Mouse (Mus musculus): Measurements from ENCODE around the gene Gabarap.
"Not testable (repeated sequence)": the region's sequence is repeated elsewhere in the genome, so short reads cannot be mapped to it uniquely, and the experiment has no call there.

Gabarap gene

GRCm38 (mm10) chr11:69990850-69991691 is at the start of gene Gabarap:
Gene Gabarap (plus strand): TSS chr11:69991143.
- peak; percentile 96 to 97 for DNase-seq (ENCODE audit: low spot score in 2 of 2)

DNA sequence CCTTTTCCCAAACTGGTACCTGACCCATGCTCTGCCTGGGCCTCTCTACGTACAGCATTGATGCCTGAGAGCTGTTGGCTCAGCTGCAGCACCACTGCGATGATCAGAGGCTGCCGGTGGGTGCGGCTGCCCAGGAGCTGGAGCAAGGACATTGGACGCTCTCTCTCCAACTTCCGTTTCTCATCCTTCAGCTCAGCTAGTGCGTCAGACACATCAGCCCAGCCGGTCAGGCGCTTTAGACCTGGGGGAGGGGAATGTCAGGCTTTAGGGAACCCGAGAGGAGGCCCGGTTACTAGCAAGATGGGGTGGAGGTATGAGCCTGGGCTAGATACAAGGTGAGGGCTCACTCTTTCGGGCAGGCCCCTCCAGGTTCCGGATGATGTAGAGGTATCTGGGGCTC is 45.7 kb upstream of the Gabarap start:
- DNase-seq (ENCODE audit: low spot score in 2 of 2): no peak

- no peak for DNase-seq (ENCODE audit: low spot score in 2 of 2)
Observed at GRCm38 (mm10) chr11:69945997-69946891, 44.7 kb upstream of the Gabarap start.

DNA sequence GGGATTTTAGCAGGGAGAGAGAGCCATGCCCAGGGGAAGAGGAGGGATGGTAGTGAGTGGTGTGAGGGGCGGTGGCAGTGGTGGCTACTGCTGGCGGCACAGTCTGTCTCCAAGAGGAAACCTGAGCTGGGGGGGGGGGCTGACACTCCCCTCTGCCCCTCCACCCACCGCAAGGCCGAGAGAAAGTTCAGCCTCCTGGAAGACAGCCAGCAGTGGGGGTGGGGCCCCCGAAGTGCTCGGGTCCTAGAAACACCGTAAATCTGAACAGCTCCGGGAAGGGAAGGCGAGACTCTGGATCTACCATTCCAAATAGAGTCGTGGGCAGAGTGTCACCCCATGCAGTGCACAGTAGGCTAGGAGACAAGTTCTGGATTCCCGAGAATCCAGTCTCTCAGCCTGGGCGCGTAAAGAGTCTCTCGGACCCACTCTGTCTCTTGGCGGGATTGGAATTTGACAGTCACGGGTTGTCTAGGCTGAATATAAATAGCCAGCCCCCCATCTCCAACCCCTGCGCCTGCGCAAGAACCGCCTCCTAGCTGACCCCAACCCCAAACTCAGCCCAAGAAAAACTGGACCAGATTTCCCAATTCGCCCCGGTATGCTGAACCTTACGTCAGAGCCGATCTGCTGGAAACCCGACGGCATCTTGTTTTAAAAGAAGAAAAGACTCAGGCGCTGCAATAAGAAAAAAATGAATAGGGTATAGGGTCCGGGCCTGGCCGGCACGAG is 43.4 kb upstream of the Gabarap start:
- DNase-seq (ENCODE audit: low spot score in 2 of 2): no peak

DNA sequence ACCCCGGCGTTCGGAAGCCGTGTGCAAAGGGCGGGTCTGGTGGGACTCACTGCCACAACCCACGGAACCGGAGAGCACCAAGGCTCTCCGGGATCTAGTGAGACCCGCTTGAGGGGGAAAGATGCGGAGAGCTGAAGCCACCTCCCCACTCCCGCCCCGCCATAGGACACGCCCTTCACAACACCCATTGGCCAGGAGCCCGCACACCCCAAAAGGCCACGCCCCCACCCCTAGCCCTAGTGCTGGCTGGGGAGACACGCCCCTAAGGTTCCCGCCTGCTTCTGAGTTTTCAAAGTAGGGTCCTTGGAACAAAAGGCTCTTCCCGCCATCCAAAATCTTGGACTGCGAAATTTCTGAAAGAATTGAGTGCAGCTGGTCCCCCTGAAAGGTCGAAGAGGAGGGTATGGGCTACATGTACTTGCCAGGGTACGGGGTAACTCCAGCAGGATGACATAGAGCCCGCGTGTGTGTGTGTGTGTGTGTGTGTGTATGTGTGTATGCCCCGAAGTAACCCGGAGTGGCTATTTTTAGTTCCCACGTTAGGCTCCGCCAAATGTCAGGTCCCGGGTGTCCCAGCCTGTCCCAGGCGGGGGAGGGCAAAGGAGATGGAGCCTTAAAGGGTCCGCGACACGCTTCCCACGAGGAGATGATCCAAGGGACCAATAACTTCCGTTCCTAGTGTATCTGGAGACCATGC is 42.7 kb upstream of the Gabarap start, which contains the start of gene Slc2a4:
TSS of gene Slc2a4 (minus strand) at position 123 of the 697 bp plus-strand sequence.
- peak; percentile 76 to 84 for DNase-seq (ENCODE audit: low spot score in 2 of 2)

GRCm38 (mm10) chr11:69948763-69949150 is 42.2 kb upstream of the Gabarap start:
- peak; percentile 81 to 87 for DNase-seq (ENCODE audit: low spot score in 2 of 2)

GRCm38 (mm10) chr11:69950807-69951459 is 40.0 kb upstream of the Gabarap start:
- no peak for DNase-seq (ENCODE audit: low spot score in 2 of 2)

DNA sequence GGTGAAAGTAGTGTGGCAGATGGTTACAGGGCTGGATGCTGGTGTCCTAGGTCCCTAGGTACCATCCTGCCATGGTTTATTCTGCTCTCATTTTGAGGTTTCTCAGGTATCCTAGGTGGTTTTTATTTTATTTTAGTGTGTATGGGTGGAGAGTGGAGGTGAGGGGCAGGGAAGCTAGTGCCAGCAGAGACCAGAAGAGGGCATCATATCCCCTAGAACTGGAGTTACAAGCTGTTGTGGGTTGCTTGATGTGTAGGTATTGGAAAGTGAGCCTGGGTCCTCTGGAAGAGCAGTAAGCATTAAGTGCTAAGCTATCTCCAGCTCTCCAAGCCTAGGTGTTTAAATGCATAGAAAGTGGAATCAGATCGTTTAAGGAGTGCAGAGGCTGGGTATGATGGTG is 38.7 kb upstream of the Gabarap start:
- no peak for DNase-seq (ENCODE audit: low spot score in 2 of 2)

DNA sequence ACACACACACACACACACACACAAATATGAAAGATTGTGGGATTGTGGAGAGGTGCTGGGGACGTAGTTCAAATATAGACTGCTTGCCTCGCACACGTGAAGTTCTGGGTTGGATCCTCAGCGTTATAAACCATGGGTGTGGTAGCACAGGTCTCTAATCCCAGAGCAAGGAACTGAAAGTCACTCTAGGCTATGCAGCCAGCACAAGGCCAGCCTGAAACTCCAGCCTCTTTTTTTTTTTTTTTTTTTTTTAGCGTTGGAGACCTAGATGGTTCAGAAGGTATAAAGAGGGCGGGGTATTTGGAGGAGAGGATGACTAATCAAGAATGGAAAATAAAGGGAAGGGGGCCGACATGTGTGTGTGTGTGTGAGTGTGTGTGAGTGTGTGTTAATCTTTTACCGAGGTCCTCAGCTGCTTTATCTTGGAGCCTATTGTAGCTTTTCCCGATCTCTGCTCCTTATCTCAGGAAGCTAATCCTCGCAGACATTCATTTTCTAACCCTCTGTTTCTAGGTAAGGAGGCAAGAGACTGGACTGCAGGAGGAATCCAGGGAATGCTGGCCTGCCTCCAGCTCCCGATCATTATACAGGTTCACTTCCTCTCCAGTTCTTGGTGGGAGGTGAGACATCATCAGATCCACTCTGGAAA is 37.6 kb upstream of the Gabarap start:
- DNase-seq (ENCODE audit: low spot score in 2 of 2): no peak

DNA sequence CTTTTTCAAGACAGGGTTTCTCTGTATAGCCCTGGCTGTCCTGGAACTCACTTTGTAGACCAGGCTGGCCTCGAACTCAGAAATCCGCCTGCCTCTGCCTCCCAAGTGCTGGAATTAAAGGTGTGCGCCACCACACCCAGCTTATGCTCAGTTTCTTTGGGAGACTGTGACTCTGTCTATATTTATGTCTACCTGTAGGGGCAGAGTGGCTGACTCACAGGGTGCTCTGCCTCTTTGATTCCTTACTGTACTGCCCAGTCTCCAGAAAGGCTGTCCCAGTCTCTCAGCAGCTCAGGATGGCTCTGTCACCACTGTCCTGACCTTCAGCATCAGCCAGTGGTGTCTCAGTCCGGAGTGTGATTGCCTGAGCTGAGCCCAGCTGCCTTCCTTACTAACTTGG is 35.3 kb upstream of the Gabarap start:
- not testable (repeated sequence) for DNase-seq (ENCODE audit: low spot score in 2 of 2)

- no peak for DNase-seq (ENCODE audit: low spot score in 2 of 2)
Observed at GRCm38 (mm10) chr11:69956218-69956617, 34.7 kb upstream of the Gabarap start.

GRCm38 (mm10) chr11:69960616-69961015 is 30.3 kb upstream of the Gabarap start:
- DNase-seq (ENCODE audit: low spot score in 2 of 2): no peak

GRCm38 (mm10) chr11:69961841-69962240 is 29.1 kb upstream of the Gabarap start:
- DNase-seq (ENCODE audit: low spot score in 2 of 2): no peak

DNA sequence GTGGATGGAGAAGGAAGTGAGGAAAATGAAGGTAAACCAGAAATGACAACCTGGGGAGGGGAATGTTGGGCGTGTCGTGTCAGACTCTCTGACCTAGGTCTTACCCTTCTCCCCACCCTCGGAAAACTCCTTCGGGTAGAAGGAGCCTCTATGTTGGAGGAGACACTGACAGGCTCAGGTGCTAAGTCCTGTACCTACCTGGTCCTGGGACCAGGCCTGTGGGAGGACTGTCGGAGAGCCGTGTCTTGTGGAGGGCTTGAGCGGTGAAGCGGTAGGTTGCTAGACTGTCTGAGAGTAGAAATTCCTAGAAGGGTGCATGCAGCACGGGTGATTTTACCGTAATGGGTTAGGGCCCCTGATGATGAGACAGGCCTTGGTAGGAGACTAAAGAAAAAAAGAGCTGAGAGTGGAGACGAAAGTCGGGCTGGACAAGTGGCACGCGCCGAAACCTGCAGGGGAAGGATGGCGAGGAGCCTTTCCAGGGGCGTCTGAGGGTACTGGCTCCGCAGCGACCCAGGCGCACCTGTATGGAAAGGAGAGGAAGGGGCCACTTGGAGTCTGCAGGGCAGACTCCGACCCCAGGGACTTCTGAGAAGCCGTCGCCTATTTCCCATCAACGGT is 26.2 kb upstream of the Gabarap start, which contains the start of gene Cldn7:
TSS of gene Cldn7 (plus strand) at position 130 of the 621 bp plus-strand sequence.
- DNase-seq (ENCODE audit: low spot score in 2 of 2): no peak

- DNase-seq (ENCODE audit: low spot score in 2 of 2): no peak
Observed at GRCm38 (mm10) chr11:69965271-69966005, 25.5 kb upstream of the Gabarap start.

- DNase-seq (ENCODE audit: low spot score in 2 of 2): no peak
Observed at GRCm38 (mm10) chr11:69966006-69966859, 24.7 kb upstream of the Gabarap start.

DNA sequence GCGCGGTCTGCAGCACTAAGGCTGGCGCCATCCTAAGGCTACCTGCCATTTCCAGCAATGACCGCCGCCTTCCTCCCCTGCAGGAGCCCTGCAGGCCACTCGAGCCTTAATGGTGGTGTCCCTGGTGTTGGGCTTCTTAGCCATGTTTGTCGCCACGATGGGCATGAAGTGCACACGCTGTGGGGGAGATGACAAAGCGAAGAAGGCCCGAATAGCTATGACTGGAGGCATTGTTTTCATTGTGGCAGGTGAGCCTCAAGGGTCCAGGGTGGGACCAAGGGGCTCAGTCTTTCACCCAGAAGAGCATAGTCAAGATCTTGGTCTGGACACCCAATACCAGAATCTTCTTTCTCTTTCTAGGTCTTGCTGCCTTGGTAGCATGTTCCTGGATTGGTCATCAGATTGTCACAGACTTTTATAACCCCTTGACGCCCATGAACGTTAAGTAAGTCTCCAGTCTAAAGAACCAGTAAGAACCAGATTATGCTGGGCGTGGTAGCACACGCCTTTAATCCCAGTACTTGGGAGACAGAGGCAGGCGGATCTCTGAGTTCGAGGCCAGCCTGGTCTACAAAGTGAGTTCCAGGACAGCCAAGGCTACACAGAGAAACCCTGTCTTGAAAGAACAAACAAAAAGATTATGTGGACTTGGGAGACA is 24.0 kb upstream of the Gabarap start:
- no peak for DNase-seq (ENCODE audit: low spot score in 2 of 2)

Data from natural killer cell, adult 2 months (primary cell).